Mouse (Mus musculus) central nervous system, embryonic 11.5 days (tissue): ENCODE measurements around the gene Fxr1. TPM values are rescaled to one million over a fixed set of nuclear protein-coding genes. Genes with fewer than 3 reads are reported as not detected.

Experiments used
- polyA plus RNA-seq: library from polyadenylated mRNA; depleted of rRNA; stranded (reverse); fragments of >200 nt; gene quantifications from 2 replicates; pipeline ENCODE4 v1.2.3, GENCODE M21; 2012; rRNA removed

Gene Fxr1
- 114 and 141 TPM in 2 replicates for polyA plus RNA-seq

GRCm38 (mm10) chr3:34019540-34020381, at the start of gene Fxr1:
TSS of gene Fxr1 (plus strand) at chr3:34019943.

DNA sequence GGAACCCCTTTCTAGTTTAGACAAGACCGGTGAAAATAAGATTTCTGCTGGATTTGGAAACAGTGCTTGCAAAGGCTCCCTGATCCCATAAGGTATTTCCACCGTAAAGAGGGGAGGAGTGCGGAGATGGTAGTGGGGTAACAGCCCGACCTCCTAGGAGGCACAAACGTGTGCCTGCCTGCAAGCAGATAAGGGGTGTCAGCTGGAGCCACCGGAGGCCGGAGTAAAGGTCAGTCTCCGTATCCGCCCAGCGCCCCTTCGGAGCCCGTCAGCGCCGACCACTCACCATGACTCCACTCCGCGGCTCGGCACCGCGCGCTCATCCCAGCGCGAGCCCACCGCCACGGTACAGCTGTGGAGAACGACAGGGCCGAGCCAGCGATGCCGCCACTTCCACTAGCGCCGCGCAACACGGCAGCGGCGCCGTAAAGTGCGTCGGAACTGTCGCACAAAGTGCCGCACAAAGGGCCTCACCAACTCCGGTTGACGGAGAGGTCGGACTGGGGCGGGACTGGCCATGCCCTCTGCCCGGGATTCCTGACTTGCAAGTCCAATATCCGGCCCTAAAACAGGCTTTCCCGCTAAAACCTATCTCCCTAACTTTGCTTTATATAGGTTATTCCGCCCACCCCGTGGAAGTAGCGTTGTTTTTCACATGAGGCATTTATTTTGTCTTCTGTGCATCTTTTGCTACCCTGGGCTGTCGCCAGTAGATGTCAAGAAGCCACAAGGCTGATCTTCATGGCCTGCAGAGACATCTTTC, 61.3 kb downstream of the Fxr1 start, which contains the start of gene Dnajc19:
TSS of gene Dnajc19 (minus strand) at position 422 of the 763 bp plus-strand sequence.

Other genes starting within 250 kb of the Fxr1 start
- gene Ttc14, start 220.1 kb upstream of the Fxr1 start, polyA plus RNA-seq: 31.5 and 38.5 TPM in 2 replicates
- 12.0 and 15.3 TPM in 2 replicates for gene Ccdc39, start 175.6 kb upstream of the Fxr1 start, polyA plus RNA-seq
- gene Dnajc19, start 61.4 kb downstream of the Fxr1 start, polyA plus RNA-seq: 59.9 and 108 TPM in 2 replicates